Mouse (Mus musculus): Measurements from ENCODE around the gene E130309D02Rik. TPM values are rescaled to one million over a fixed set of nuclear protein-coding genes. Genes with fewer than 3 reads are reported as not detected.
A peak's percentile ranks its signal among the peaks of the same experiment; 100 is the strongest.

Gene E130309D02Rik
- polyA plus RNA-seq, 1 experiment from 2014 or later: 62.1 TPM

- WGBS: 5% methylated on average over 66 of the region's 66 CpGs
- H3K4me1 ChIP-seq: peaks cover 29% of the 10 kb centered on the region
- peak overlapping the region; percentile 57 for H3K4me3 ChIP-seq
- no peaks in the 10 kb centered on the region for H3K9me3 ChIP-seq
- peaks cover 97% of the 10 kb centered on the region for H3K27me3 ChIP-seq (replicated peaks; ENCODE audit: low read depth, poor library complexity, severe bottlenecking)
- H3K27ac ChIP-seq (replicated peaks): no peak overlapping the region; the same call in 1 of the 2 replicates
- peaks cover 69% of the 10 kb centered on the region for H3K36me3 ChIP-seq (replicated peaks)
- DNase-seq (ENCODE audit: low spot score): peak; percentile 58
Observed at GRCm38 (mm10) chr5:143254487-143255130, 60.6 kb downstream of the E130309D02Rik start.

DNA sequence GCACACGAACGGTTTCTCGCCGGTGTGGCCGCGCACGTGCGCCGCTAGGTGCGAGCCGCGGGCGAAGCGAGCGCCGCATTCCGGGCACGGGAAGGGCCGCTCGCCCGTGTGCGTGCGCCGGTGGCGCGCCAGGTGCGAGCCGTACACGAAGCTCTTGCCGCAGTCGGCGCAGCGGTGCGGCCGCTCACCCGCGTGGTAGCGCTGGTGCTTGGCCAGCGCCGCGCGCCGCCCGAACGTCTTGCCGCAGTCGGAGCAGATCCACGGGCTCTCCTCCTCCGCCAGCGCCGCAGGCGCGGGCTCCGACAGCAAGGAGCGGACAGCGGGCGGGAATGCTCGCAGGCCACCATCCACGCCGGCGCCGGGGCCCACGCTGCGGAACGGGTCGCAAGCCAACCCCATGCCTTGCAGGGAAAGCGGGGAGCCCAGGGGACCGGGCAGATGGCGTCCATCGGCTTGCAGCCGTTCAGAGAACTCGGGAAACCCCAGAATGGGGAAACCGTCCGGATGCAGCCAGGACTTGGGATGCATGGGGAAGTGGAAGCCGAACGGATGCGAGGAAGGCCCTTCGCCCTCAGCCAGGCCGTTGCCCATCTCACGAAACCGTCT, 61.2 kb downstream of the E130309D02Rik start:
- Histone ChIP-seq H3K27me3 (replicated peaks; ENCODE audit: low read depth, poor library complexity, severe bottlenecking) (peaks cover 95% of the 10 kb centered on the region), H3K27ac (replicated peaks) (no peak overlapping the region; the same call in 1 of the 2 replicates), H3K4me1 (peaks cover 29% of the 10 kb centered on the region), H3K36me3 (replicated peaks) (peaks cover 69% of the 10 kb centered on the region), H3K9me3 (no peaks in the 10 kb centered on the region), H3K4me3 (peak overlapping the region; percentile 57)
- 7% methylated on average over 81 of the region's 81 CpGs for WGBS
- peak; percentile 48 for DNase-seq (ENCODE audit: low spot score)

DNA sequence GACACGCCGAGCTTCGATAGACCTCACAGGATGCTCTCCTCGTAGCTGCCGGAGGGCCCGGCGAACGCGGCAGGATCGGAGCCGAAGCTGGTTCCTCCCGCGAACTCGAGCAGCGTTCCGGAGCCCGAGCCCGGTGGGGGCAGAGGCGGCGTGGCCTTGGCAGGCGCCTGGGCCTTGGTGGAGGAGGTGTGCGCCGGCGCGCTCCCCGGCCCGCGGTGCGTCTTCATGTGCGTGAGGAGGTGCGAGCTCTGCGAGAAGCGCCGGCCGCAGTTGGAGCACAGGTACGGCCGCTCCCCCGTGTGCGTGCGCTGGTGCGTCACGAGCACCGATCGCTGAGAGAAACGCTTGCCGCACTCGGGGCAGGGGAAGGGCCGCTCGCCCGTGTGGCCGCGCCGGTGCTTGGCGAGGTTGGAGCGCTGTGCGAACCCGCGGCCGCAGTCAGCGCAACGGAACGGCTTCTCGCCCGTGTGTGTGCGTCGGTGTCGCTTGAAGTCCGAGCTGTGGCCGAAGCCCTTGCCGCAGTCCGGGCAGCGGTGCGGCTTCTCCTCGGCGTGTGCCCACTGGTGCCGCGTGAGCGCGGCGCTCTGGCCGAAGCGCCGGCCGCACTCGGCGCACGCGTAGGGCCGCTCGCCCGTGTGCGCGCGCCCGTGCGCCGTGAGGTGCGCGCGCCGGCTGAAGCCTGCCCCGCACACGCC, 61.8 kb downstream of the E130309D02Rik start:
- DNase-seq (ENCODE audit: low spot score): peak; percentile 58
- 2% methylated on average over 103 of the region's 103 CpGs for WGBS
- H3K4me3 ChIP-seq: peak overlapping the region; percentile 57
- H3K27me3 ChIP-seq (replicated peaks; ENCODE audit: low read depth, poor library complexity, severe bottlenecking): peaks cover 89% of the 10 kb centered on the region
- H3K27ac ChIP-seq (replicated peaks): no peak overlapping the region; the same call in 1 of the 2 replicates
- peaks cover 69% of the 10 kb centered on the region for H3K36me3 ChIP-seq (replicated peaks)
- no peaks in the 10 kb centered on the region for H3K9me3 ChIP-seq
- peaks cover 29% of the 10 kb centered on the region for H3K4me1 ChIP-seq

DNA sequence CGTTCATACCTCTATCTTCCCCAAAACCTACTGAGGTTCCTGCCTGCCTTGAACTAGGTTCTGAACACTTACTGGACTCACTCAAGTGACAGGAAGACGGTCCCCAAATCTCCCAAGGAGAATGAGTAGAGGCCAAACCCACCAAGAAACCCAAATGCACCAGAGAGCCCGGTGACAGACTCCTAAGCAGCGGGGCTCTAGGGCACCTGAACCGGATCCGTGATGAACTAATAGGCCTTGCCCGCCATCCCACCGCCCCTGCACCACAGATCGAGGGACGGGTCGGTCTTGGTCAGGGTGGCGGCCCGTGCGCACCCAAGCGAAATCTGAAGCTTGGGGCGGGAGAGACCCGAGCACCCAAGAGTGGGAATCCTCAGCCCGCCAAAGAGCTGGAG, 62.4 kb downstream of the E130309D02Rik start:
- H3K4me1 ChIP-seq: peaks cover 29% of the 10 kb centered on the region
- no peak for DNase-seq (ENCODE audit: low spot score)
- peaks cover 71% of the 10 kb centered on the region for H3K36me3 ChIP-seq (replicated peaks)
- no peaks in the 10 kb centered on the region for H3K9me3 ChIP-seq
- peaks cover 83% of the 10 kb centered on the region for H3K27me3 ChIP-seq (replicated peaks; ENCODE audit: low read depth, poor library complexity, severe bottlenecking)
- peak overlapping the region; percentile 57 for H3K4me3 ChIP-seq
- H3K27ac ChIP-seq (replicated peaks): no peak overlapping the region
- WGBS: 9% methylated on average over 18 of the region's 18 CpGs

DNA sequence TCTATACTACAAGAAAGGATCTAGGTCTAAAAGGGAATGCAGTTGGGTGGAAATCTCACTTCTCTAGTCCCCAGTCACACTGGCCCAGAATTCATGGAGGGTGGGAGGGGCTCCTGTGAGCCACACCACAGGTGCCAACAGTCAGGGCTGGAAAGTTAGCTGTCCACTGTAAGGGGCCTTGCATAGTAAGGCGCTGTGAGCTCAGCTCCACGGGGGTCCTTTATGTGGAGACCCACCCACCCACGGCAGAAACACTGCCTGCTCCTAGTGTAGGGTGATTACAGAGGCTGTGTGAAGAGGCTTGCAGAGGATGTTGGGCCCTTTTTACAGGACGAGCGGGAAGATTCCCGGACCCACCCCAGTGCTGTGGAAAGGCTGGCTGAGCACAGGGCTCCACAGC, 63.1 kb downstream of the E130309D02Rik start:
- no peaks in the 10 kb centered on the region for H3K9me3 ChIP-seq
- H3K27ac ChIP-seq (replicated peaks): no peak overlapping the region
- H3K27me3 ChIP-seq (replicated peaks; ENCODE audit: low read depth, poor library complexity, severe bottlenecking): peaks cover 76% of the 10 kb centered on the region
- 42% methylated on average over 6 of the region's 6 CpGs for WGBS
- H3K4me3 ChIP-seq: no peak overlapping the region
- peaks cover 71% of the 10 kb centered on the region for H3K36me3 ChIP-seq (replicated peaks)
- no peak for DNase-seq (ENCODE audit: low spot score)
- H3K4me1 ChIP-seq: peaks cover 29% of the 10 kb centered on the region

Other genes with a start within 250 kb of the E130309D02Rik start
- gene Rnf216, start 202.4 kb downstream of the E130309D02Rik start, polyA plus RNA-seq (2016; fragmentation: Nextera tagmentation; extraction: Ambion mirVana): 50.5 and 53.9 TPM in 2 replicates
- gene Olfr718-ps1, start 167.8 kb downstream of the E130309D02Rik start, polyA plus RNA-seq (2016; fragmentation: Nextera tagmentation; extraction: Ambion mirVana): not detected in 2 replicates
- gene Rbak, start 134.6 kb downstream of the E130309D02Rik start, polyA plus RNA-seq (2016; fragmentation: Nextera tagmentation; extraction: Ambion mirVana): 15.6 and 16.3 TPM in 2 replicates
- gene Spdye4b, start 134.3 kb downstream of the E130309D02Rik start, polyA plus RNA-seq (2016; fragmentation: Nextera tagmentation; extraction: Ambion mirVana): not detected in 2 replicates
- not detected in 2 replicates for gene Spdye4a, start 88.5 kb downstream of the E130309D02Rik start, polyA plus RNA-seq (2016; fragmentation: Nextera tagmentation; extraction: Ambion mirVana)
- gene Zfp12, start 80.2 kb downstream of the E130309D02Rik start, polyA plus RNA-seq (2016; fragmentation: Nextera tagmentation; extraction: Ambion mirVana): 21.7 and 22.7 TPM in 2 replicates
- 3.1 and 3.5 TPM in 2 replicates for gene Zfp316, start 45.3 kb downstream of the E130309D02Rik start, polyA plus RNA-seq (2016; fragmentation: Nextera tagmentation; extraction: Ambion mirVana)
- not detected in 2 replicates for gene Zfp853, start 21.7 kb downstream of the E130309D02Rik start, polyA plus RNA-seq (2016; fragmentation: Nextera tagmentation; extraction: Ambion mirVana)
- gene Zdhhc4, start 13.9 kb upstream of the E130309D02Rik start, polyA plus RNA-seq (2016; fragmentation: Nextera tagmentation; extraction: Ambion mirVana): 71.0 and 77.2 TPM in 2 replicates
- 0.09 and 0.14 TPM in 2 replicates for gene Grid2ip, start 42.0 kb upstream of the E130309D02Rik start, polyA plus RNA-seq (2016; fragmentation: Nextera tagmentation; extraction: Ambion mirVana)
- 221 and 226 TPM in 2 replicates for gene Kdelr2, start 88.5 kb upstream of the E130309D02Rik start, polyA plus RNA-seq (2016; fragmentation: Nextera tagmentation; extraction: Ambion mirVana)
- gene Daglb, start 149.2 kb upstream of the E130309D02Rik start, polyA plus RNA-seq (2016; fragmentation: Nextera tagmentation; extraction: Ambion mirVana): 12.4 and 12.6 TPM in 2 replicates
- gene Rac1, start 212.7 kb upstream of the E130309D02Rik start, polyA plus RNA-seq (2016; fragmentation: Nextera tagmentation; extraction: Ambion mirVana): 400 and 407 TPM in 2 replicates